Mouse (Mus musculus): Measurements from ENCODE around the gene Sorl1.
A peak's percentile ranks its signal among the peaks of the same experiment; 100 is the strongest.
"Not testable (repeated sequence)": the region's sequence is repeated elsewhere in the genome, so short reads cannot be mapped to it uniquely, and the experiment has no call there.

Sorl1 gene

DNA sequence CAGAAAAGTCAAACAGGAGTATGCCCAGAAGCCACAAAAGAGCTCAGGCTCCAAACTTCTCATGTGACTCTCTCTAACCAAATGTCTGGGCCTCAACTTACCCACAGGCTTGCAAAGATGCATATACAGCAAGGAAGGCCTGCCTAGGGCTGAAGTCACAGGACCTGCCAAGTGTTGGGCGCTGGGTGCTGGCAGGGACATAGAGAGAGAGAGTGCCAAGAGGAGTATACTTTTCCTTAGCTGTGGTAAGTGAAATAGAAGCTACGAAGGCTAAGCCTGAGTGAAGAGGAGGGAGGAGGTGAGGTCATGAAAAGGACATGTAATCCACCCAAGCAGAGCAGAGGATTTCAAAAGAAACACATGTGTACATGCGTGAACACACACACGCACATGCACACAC is 32.5 kb downstream of the Sorl1 start:
- DNase-seq, result no peak

DNA sequence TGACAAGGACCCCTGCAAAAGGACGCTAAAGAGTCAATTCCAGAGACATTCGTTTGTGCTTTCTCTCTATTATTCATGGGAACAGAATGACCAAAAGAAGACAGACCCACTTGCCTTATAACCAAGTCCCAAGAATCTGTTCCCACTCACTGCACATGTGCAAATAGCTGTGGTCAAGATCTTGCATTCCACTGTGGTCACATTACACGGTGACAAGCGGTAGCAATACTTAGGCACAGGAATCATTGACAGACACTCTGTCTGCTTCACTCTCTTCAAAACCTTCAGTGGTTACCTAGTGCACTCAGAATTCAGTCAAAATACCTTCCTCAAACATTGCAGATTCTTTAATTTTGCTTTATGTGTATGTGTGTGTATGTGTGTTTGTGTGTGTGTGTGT is 36.2 kb downstream of the Sorl1 start:
- no peak for DNase-seq

DNA sequence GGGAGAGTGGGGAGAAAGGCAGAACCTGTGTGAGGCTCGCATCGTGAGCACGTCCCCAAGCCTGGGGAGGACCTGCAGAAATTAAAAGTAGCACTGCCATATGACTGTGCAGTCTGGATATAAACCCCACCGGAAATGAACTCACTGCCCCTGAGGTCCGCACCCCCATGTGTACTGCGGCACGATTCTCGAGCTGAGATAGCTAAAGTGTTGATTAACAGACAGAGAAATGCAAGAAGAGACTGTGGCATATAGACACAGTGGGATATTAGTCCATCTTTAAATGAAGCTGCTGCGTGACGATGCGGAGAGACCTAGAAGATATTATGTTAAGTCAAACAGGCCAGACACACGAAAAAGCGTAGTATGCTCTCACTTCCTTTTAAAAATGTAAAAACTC is 38.1 kb downstream of the Sorl1 start:
- no peak for DNase-seq

DNA sequence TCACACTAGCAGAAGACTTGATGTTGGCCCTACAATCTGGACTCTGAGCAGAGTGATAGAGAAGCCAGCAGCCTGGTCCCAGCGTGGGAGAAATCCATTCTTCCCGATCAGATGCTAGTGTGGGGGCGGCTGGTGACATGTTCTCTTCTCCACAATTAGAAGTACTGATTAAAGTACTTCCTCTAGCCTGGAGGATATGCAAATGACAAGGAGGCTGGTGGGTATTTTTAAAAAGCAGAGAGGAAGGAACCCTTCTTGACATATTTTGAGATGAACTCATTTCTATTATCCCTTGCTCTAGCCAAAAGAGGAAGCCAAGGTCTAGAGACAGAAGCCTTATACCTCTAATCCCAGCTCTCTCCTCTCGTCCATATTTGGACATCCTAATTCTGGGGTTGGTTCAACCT is 40.4 kb downstream of the Sorl1 start:
- DNase-seq, result no peak

DNA sequence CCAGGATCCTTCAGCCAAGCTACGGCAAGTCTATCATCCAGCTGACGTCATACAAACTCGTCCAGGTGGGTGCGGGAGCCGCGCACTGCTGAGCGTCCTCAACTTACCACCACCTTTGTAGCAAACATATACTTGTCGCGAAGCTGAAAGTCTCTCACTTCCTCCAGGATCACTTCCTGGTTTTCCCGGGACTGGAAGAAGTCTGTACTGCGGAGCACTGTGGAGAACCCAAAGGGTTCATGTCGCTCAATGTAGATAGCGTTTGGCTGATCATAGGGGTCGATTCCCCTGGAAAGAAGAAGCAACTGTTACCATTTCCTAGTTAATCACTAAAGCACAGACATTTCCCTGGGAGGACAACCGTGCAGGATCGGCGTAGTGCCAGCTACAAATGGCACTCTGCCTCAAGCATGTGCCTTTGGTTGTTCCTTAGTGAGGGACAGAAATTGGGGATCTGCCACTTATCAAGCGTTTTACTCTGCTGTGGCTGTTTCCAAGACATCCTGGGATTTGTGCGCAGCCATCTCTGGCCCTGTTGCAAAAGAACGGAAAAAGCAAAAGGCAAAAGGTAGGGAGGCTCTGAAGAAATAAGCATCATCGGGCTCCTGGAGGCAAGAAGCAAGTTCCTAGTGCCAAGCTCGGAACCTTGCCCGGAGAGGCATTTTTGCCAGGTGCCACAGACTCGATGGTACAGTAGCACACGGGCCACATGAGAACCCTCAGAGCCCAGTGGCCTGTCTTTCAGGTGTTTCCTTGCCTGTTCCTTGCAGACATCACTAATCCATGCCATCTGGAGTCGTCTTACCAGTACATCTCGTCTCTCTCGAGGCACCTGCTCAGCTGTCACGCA is 42.2 kb downstream of the Sorl1 start:
- peak; percentile 80 for DNase-seq

DNA sequence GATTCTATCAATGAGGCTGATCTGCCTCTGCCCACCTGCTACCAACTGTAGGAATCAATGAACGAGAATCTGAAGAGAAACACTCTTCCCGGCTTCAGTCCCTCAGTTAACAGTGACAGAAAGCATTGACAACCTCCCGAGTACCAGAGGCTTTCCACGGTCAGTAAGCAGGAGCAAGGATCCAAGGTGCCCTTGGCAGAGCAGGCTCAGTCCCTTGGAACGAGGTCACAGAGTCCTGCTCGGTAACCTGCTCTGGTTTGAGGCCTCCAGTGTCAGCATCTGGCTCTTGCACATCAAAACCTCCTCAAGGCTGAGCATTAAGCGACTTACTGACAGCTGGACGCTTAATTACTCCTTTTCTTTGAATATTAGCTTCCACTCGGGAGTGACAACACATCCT is 43.4 kb downstream of the Sorl1 start:
- DNase-seq, result no peak

DNA sequence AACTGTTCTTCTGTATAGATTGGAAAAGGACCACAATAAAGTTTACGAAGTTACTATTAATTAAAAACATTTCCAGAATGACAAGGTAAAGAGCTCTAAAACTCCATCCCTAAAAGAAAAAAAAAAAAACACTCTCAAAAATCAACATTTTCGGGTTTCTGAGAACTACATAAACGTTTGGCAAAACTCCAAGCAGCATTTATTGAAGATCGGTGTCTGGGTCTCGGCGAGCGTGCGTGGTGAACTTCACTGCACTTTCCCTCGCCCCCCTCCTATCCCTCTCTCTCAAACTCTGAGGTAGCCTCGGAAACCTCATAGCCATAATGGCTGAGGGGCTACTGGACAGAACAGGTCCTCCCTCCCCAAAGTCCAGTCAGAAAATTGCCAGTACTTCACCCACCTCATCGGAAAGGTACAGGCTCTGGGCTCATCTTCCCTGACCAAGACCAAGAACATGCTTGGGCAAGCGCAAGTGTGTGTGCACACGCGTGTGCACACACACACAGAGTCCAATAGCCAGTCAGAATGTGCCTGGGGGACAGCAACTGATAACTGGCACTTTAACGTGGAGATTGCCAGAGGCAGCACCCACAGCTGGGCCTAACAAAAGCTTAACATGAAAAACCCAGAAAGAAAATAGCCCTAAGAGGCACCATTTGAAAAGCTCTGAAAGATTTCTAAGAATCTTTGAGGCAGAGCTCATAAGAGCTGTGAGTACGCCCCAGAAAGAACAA is 46.8 kb downstream of the Sorl1 start:
- DNase-seq, result no peak

DNA sequence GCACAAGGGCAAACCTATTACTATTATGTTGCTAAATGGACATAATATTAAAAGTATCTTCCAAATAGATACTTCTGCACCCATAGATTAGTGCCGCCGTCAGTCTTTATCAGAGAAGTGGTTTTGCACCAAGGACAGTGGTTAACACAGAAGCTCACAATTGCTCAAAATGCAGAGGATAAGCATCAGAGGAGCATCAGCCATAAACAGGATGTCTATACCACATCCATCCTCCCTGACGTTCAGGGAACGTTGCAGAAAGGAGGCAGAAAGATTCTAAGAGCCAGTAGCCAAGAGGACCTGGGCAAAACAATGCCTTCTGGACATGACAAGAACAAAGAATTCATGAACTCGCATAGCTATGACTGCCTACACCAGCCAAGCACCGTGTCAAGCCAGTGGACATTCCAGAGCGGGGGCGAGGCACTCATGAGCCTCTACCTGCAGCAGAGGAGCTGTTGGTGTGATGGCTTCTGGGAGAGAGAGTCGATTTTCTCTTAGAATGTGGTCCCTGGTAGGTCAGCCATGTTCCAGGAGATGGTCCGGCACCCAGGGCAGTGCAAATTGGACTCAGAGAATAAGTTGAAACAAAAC is 47.7 kb downstream of the Sorl1 start:
- no peak for DNase-seq

DNA sequence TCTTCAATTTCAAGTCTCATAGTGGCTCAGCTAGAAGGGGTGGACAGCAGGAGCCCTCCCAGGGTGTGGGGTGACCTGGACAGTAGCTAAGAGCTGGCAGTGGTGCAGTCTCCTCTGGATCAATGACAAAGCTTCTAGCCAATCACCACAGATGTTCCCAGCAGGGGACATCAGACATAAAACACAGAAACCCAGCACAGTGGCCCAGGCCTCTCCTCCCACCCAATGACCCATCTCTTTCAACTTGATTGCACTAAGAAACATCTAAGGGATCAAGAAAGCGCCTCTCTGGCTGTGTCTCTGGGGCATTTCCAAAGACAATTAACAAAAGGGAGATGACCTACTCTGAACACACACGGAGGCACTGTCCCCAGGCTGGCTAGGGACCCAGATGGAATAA is 48.9 kb downstream of the Sorl1 start:
- DNase-seq, result no peak

DNA sequence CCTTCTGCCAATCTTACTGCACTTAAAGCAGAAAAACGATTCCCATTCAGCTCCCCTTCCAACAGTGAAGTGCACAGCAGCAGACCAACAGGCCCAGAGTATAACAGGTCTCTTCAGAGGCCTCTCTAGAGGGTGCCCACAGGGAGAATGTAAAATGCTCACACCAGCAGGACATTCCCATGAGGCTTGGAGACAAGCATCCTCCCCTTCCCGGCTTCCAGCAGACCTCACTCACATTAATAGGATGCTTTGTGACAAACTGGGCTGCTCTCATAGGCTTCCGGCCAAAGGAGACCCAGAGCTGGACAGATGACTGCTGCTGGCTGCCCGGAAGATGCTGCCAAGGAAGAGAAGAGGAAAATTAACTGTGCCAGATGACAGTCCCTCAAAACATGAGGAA is 52.1 kb downstream of the Sorl1 start:
- DNase-seq, result peak; percentile 62

DNA sequence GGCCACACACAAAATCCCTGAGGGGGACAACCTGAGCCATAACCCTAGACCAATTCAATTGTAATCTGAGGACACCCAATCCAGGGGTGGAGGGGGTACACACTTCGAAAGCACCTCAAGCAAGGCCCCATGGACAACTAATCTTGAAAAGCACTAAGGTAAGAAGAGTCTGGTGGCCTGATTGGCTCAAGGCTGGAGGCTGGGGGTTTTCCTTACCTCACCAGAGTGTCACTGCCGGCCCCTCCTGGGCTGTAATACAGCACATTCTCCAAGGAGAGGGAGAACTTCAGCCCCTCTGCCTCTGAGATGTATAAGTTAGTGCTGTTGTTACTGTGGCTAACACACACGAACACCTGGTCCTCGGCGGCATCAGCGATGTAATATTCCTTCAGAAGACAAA is 53.2 kb downstream of the Sorl1 start:
- DNase-seq, result no peak

DNA sequence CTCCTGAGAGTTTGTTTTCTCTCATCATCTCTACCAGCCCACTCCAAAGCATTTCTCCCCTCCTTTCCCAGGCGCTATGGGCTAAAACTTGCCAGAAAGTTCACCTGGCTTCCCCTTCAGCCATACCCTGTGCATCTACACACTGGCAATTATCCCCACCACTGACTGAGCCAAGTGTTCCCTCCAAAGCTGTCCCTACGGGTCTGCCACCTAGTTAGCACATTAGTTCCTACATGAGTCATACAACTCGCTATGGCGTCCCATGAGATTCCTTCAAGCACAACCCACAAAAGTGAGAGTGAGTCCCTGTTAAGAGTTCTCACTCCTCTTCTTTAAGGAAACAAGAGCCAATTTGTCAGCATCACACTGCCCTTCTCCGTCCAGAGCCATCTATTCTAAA is 54.6 kb downstream of the Sorl1 start:
- no peak for DNase-seq

DNA sequence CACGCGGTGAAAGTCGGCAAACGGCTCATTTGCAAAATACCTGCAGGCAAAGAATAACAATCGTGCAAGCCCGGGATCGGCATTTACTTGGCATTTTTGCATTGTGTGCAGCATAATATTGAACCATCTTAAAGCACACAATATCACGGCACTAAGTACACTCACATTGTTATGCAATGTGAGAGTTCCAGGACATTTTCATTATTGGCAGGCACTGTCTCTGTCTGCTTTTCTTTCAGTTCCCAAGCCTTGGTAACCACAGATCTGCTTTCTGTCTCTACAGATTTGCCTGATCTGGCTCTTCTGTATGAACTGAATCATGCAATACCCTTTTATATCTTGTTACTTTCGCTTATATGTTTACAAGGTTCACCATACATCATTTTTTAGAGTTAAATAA is 56.1 kb downstream of the Sorl1 start:
- DNase-seq, result no peak

DNA sequence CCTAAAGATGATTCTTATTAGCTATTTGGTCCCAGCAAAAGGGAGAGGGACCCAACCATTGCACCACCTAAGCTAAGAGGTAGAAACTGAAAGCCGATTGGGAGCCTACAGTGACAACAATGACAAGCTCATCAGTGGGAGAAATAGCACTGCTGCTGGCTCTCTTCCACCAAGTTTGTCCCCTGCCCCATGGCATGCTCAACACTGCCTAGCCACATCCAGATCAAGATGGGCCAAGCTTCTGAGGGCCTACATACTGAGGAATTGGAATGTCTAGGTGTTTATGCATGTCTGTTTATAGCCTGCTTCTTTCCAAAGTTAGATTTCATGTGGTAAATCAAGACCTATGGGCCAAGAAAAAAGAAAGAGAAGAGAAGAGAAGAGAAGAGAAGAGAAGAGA is 58.3 kb downstream of the Sorl1 start:
- DNase-seq, result no peak

DNA sequence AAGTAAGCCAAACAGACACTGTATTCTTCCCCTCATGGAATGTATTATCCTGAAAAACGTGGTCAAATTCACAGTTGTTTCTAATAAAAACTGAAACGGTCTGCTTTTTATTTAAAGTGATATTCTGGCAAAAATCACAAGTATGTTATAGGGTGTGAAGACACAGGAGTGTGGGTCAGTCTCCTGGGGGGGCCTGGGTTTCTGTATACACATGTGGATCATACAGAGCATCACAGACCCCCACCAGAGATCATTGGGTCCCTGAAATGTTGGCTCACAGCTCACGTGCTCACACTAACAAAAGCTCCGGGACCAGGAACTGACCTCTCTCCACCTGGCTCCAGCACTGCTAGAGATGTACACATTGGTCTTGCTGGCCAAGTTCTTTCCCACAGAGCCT is 60.7 kb downstream of the Sorl1 start:
- DNase-seq, result no peak

DNA sequence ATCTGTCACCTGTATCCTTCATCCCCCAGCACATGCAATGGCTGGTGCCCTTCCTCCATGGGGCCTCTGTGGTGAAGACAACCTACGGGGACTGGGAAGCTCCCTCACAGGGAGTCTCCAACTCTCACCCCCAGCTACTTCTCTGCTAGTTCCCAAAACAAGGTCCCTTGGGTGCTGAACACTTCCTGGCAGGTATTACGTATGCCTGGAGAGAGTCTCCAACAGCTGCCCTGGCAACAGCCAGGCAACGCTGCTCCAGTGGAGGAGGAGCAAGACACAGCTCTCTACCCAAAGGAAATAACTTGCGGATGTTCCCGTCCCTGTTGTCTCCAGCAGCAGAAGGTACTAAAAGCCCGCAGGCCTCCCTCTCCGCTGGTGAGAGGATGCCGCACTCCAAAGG is 61.8 kb downstream of the Sorl1 start:
- DNase-seq, result no peak

DNA sequence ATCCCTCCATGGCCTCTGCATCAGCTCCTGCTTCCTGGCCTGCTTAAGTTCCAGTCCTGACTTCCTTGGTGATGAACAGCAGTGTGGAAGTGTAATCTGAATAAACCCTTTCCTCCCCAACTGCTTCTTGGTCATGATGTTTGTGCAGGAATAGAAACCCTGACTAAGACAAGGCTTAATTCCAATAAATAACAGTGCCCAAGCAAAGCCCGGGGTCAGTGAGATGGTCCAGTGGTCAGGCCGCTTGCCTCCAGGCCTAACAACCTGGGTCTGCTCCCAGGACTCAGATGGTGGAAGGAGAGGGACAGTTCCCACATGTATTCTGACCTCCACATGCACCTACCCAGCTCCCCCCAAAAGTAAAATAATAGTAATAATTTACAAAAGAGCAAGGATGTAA is 65.1 kb downstream of the Sorl1 start:
- not testable (repeated sequence) for DNase-seq

DNA sequence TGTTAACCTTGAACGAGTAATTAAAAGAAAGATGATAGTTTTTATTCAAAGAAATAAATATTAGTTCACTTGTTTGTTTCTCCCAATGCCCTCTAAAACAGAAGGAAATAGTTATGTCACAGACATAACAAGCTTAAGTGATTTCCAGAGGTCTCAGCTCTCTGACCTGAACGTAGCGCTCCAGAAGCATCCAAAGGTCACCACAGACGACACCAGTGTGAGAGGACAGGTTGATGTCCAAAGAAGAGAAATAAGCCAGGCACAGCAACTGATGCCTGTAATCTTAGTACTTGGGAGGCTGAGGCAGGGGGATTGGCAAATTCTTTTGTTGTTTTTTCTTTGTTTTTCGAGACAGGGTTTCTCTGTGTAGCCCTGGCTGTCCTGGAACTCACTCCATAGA is 67.5 kb downstream of the Sorl1 start:
- no peak for DNase-seq

DNA sequence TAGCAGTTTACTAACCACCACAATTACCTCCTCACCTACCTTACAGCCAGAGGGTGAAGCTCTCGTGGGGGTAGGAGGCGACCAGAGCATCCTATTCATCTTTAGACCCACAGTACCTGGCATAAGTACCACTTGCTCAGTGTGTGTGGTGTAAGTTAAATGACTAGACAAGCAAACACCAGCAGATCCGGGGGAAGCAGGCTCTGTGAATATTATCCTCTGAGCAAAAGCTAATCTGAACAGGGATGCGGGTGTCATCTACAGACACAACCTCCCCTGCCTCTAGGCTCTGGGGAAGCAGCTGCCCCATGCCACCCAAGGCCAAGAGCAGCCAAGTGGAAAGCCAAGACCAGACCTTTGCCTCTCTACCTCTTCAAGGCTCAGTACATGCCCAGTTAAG is 68.7 kb downstream of the Sorl1 start:
- no peak for DNase-seq

DNA sequence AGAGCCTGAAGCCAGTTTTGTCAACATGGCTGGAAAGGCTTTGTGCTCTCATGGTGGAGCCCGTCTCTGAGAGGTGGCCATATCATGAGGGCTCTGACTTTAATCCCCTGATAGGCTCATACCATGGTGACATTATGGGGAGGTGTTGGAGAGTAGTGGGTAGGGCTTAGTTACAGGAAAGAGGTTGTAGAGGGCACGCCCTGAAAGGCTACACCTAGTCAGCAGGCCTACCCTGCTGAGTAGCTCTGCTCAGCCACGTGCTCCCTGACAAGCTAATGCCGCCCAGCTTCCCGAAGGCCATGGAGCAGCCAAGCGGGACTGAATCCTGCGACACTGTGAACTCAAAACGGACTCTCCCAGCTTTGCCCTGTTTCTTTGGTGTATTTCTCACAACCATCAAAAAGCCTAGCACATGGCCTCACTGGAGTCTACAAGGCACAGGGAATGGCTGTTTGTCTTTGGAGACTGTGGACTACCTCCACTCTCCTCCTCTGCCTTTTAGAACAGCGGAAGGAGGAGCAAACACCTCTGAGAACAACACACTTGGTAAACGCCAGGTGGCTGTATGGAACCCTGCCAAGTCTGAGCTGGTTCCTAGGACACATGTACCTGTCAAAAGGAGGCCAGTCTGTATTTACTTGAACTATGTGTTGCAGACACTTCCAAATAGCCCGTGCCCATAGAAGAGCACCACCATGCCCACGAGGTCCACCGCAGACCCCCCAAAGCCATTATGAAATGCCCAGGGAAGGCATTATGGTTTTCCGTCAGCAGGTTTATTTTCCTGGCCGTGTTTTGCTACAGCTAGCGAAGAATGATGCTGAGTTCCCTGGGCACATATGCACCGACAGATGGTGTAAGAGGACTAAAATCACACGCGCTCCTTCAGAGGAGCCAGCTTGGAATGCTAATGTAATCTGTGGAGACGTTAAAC is 69.5 kb downstream of the Sorl1 start:
- DNase-seq, result peak; percentile 96

DNA sequence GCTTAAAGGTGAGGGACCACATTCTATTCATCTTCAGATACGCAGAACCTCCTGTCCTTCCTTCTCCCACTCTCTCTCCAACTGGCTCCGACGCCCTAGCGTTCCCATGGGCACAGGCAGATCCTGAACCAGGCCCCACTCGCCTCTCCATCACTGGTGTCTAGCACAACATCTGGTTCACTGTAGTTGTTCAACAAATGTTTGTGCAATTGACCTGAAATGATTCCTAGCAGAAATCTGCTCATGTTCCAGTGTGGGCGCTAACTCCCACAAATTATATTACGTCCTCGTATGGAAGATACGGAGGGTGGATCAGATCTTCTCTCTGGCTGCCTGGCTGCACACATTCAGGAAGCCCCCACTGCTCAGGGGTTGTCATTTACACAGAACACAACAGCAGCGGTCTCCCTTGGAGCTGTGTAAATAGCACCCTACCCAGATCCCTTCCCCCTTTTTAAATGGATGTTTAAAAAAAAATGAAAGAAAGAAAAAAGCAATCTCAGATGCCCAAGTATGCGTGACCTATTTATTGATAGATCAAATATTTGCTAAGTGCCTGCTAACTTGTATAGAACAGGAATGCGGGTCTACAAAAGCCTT is 70.4 kb downstream of the Sorl1 start:
- no peak for DNase-seq

DNA sequence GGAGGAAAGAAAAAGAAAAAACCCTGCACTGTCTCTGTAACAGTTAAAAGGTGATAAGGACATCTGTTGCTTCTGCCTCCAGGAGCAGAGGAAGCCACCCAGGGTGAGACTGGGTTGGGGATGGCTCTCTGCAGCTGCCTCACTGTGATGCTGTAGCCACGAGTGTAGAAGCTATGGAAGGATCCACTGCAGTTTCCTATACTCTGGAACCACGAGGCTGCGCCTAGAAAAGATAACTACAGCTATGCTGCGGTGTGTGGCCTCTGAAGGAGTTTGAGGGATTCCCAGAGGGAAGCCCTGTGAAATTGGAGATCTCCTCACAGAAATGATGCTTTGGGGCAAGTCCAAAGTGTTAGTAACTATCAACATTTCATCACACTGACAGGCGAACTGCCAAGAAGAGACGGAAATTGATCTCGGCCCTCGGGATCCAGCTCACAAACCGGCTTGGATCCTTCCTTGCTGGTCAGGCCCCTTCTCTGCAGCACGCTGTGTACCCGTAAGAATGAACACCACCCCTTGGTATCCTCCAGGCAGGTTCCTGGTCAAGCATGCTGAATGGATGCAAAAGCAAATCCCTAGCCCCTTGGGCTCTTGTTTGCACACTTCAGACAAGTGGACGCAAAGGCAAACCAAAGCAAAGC is 71.3 kb downstream of the Sorl1 start:
- peak; percentile 55 for DNase-seq

All from cerebellum, adult 9-10 months (tissue).